Mouse (Mus musculus): ENCODE data around the gene 4930562C15Rik. TPM values are rescaled to one million over a fixed set of nuclear protein-coding genes. Genes with fewer than 3 reads are reported as not detected.

Gene 4930562C15Rik
- polyA plus RNA-seq, 1 experiment from 2014 or later = 0.13 TPM

GRCm38 (mm10) chr16:4897146-4897730 is 62.0 kb downstream of the 4930562C15Rik start:
- Histone ChIP-seq H3K4me3 (ENCODE audit: low read length) (no peak overlapping the region), H3K4me1 (ENCODE audit: control insufficient read depth, insufficient read depth, low read depth, low read length) (peaks cover 7% of the 10 kb centered on the region), H3K36me3 (ENCODE audit: control insufficient read depth, insufficient read depth, low read length) (no peaks in the 10 kb centered on the region), H3K9ac (ENCODE audit: low read depth, low read length) (no peak overlapping the region), H3K4me2 (ENCODE audit: low read length) (no peak overlapping the region), H3K27me3 (replicated peaks; ENCODE audit: control insufficient read depth, insufficient read depth, low read length) (no peaks in the 10 kb centered on the region), H3K27ac (ENCODE audit: low read depth, low read length) (no peak overlapping the region), H3K9me3 (ENCODE audit: control insufficient read depth, low read length) (no peaks in the 10 kb centered on the region)
- no peak for ATAC-seq
- WGBS = 62% methylated on average over 7 of the region's 7 CpGs

GRCm38 (mm10) chr16:4898881-4899280 is 63.7 kb downstream of the 4930562C15Rik start:
- no peaks in the 10 kb centered on the region for H3K36me3 ChIP-seq (ENCODE audit: control insufficient read depth, insufficient read depth, low read length)
- H3K27me3 ChIP-seq (replicated peaks; ENCODE audit: control insufficient read depth, insufficient read depth, low read length) = no peaks in the 10 kb centered on the region
- no peak overlapping the region for H3K4me2 ChIP-seq (ENCODE audit: low read length)
- ATAC-seq = no peak
- H3K4me1 ChIP-seq (ENCODE audit: control insufficient read depth, insufficient read depth, low read depth, low read length) = peaks cover 7% of the 10 kb centered on the region
- no peaks in the 10 kb centered on the region for H3K9me3 ChIP-seq (ENCODE audit: control insufficient read depth, low read length)
- H3K4me3 ChIP-seq (ENCODE audit: low read length) = no peak overlapping the region
- WGBS = 84% methylated on average over 6 of the region's 6 CpGs
- no peak overlapping the region for H3K27ac ChIP-seq (ENCODE audit: low read depth, low read length)
- H3K9ac ChIP-seq (ENCODE audit: low read depth, low read length) = no peak overlapping the region

GRCm38 (mm10) chr16:4899711-4900110 is 64.5 kb downstream of the 4930562C15Rik start:
- Histone ChIP-seq H3K4me3 (ENCODE audit: low read length) (no peak overlapping the region), H3K27me3 (replicated peaks; ENCODE audit: control insufficient read depth, insufficient read depth, low read length) (no peaks in the 10 kb centered on the region), H3K4me1 (ENCODE audit: control insufficient read depth, insufficient read depth, low read depth, low read length) (peaks cover 7% of the 10 kb centered on the region), H3K9ac (ENCODE audit: low read depth, low read length) (no peak overlapping the region), H3K4me2 (ENCODE audit: low read length) (no peak overlapping the region), H3K36me3 (ENCODE audit: control insufficient read depth, insufficient read depth, low read length) (no peaks in the 10 kb centered on the region), H3K27ac (ENCODE audit: low read depth, low read length) (no peak overlapping the region), H3K9me3 (ENCODE audit: control insufficient read depth, low read length) (no peaks in the 10 kb centered on the region)
- 81% methylated on average over 2 of the region's 2 CpGs for WGBS
- ATAC-seq = no peak

- no peak for ATAC-seq
- no peak overlapping the region for H3K9ac ChIP-seq (ENCODE audit: low read depth, low read length)
- H3K9me3 ChIP-seq (ENCODE audit: control insufficient read depth, low read length) = no peaks in the 10 kb centered on the region
- no peak overlapping the region for H3K27ac ChIP-seq (ENCODE audit: low read depth, low read length)
- H3K4me2 ChIP-seq (ENCODE audit: low read length) = no peak overlapping the region
- H3K36me3 ChIP-seq (ENCODE audit: control insufficient read depth, insufficient read depth, low read length) = no peaks in the 10 kb centered on the region
- H3K4me3 ChIP-seq (ENCODE audit: low read length) = no peak overlapping the region
- 54% methylated on average over 7 of the region's 7 CpGs for WGBS
- H3K4me1 ChIP-seq (ENCODE audit: control insufficient read depth, insufficient read depth, low read depth, low read length) = peaks cover 7% of the 10 kb centered on the region
- no peaks in the 10 kb centered on the region for H3K27me3 ChIP-seq (replicated peaks; ENCODE audit: control insufficient read depth, insufficient read depth, low read length)
Observed at GRCm38 (mm10) chr16:4901167-4901566, 66.0 kb downstream of the 4930562C15Rik start.

- Histone ChIP-seq H3K9me3 (ENCODE audit: control insufficient read depth, low read length) (no peaks in the 10 kb centered on the region), H3K4me3 (ENCODE audit: low read length) (no peak overlapping the region), H3K4me2 (ENCODE audit: low read length) (no peak overlapping the region), H3K27me3 (replicated peaks; ENCODE audit: control insufficient read depth, insufficient read depth, low read length) (no peaks in the 10 kb centered on the region), H3K36me3 (ENCODE audit: control insufficient read depth, insufficient read depth, low read length) (no peaks in the 10 kb centered on the region), H3K9ac (ENCODE audit: low read depth, low read length) (no peak overlapping the region), H3K27ac (ENCODE audit: low read depth, low read length) (no peak overlapping the region), H3K4me1 (ENCODE audit: control insufficient read depth, insufficient read depth, low read depth, low read length) (peaks cover 4% of the 10 kb centered on the region)
- WGBS = 72% methylated on average over 2 of the region's 2 CpGs
- ATAC-seq = no peak
Observed at GRCm38 (mm10) chr16:4902390-4902789, 67.2 kb downstream of the 4930562C15Rik start.

- Histone ChIP-seq H3K9me3 (ENCODE audit: control insufficient read depth, low read length) (no peaks in the 10 kb centered on the region), H3K4me2 (ENCODE audit: low read length) (no peak overlapping the region), H3K27me3 (replicated peaks; ENCODE audit: control insufficient read depth, insufficient read depth, low read length) (no peaks in the 10 kb centered on the region), H3K36me3 (ENCODE audit: control insufficient read depth, insufficient read depth, low read length) (no peaks in the 10 kb centered on the region), H3K4me3 (ENCODE audit: low read length) (no peak overlapping the region), H3K9ac (ENCODE audit: low read depth, low read length) (no peak overlapping the region), H3K27ac (ENCODE audit: low read depth, low read length) (no peak overlapping the region), H3K4me1 (ENCODE audit: control insufficient read depth, insufficient read depth, low read depth, low read length) (peaks cover 4% of the 10 kb centered on the region; the same call in 1 of the 2 replicates)
- WGBS = 88% methylated on average over 6 of the region's 6 CpGs
- no peak for ATAC-seq
Observed at GRCm38 (mm10) chr16:4903491-4904102, 68.4 kb downstream of the 4930562C15Rik start.

GRCm38 (mm10) chr16:4904878-4905277 is 69.7 kb downstream of the 4930562C15Rik start:
- no peak overlapping the region for H3K4me3 ChIP-seq (ENCODE audit: low read length)
- H3K4me2 ChIP-seq (ENCODE audit: low read length) = no peak overlapping the region
- no peak overlapping the region for H3K9ac ChIP-seq (ENCODE audit: low read depth, low read length)
- H3K27me3 ChIP-seq (replicated peaks; ENCODE audit: control insufficient read depth, insufficient read depth, low read length) = no peaks in the 10 kb centered on the region
- H3K27ac ChIP-seq (ENCODE audit: low read depth, low read length) = no peak overlapping the region
- H3K9me3 ChIP-seq (ENCODE audit: control insufficient read depth, low read length) = no peaks in the 10 kb centered on the region
- 90% methylated on average over 3 of the region's 3 CpGs for WGBS
- ATAC-seq = no peak
- H3K4me1 ChIP-seq (ENCODE audit: control insufficient read depth, insufficient read depth, low read depth, low read length) = peaks cover 4% of the 10 kb centered on the region; the same call in 1 of the 2 replicates
- H3K36me3 ChIP-seq (ENCODE audit: control insufficient read depth, insufficient read depth, low read length) = peaks cover 4% of the 10 kb centered on the region; the same call in 1 of the 2 replicates

GRCm38 (mm10) chr16:4905591-4905990 is 70.4 kb downstream of the 4930562C15Rik start:
- WGBS = 64% methylated on average over 1 of the region's 1 CpGs
- no peak for ATAC-seq
- no peaks in the 10 kb centered on the region for H3K9me3 ChIP-seq (ENCODE audit: control insufficient read depth, low read length)
- no peaks in the 10 kb centered on the region for H3K27me3 ChIP-seq (replicated peaks; ENCODE audit: control insufficient read depth, insufficient read depth, low read length)
- H3K4me1 ChIP-seq (ENCODE audit: control insufficient read depth, insufficient read depth, low read depth, low read length) = peaks cover 4% of the 10 kb centered on the region; the same call in 1 of the 2 replicates
- H3K36me3 ChIP-seq (ENCODE audit: control insufficient read depth, insufficient read depth, low read length) = peaks cover 4% of the 10 kb centered on the region; the same call in 1 of the 2 replicates
- H3K4me3 ChIP-seq (ENCODE audit: low read length) = no peak overlapping the region
- no peak overlapping the region for H3K9ac ChIP-seq (ENCODE audit: low read depth, low read length)
- H3K27ac ChIP-seq (ENCODE audit: low read depth, low read length) = no peak overlapping the region
- no peak overlapping the region for H3K4me2 ChIP-seq (ENCODE audit: low read length)

GRCm38 (mm10) chr16:4906559-4906958 is 71.3 kb downstream of the 4930562C15Rik start:
- H3K36me3 ChIP-seq (ENCODE audit: control insufficient read depth, insufficient read depth, low read length) = peaks cover 7% of the 10 kb centered on the region
- H3K4me1 ChIP-seq (ENCODE audit: control insufficient read depth, insufficient read depth, low read depth, low read length) = no peaks in the 10 kb centered on the region
- no peaks in the 10 kb centered on the region for H3K27me3 ChIP-seq (replicated peaks; ENCODE audit: control insufficient read depth, insufficient read depth, low read length)
- no peak overlapping the region for H3K4me3 ChIP-seq (ENCODE audit: low read length)
- H3K4me2 ChIP-seq (ENCODE audit: low read length) = no peak overlapping the region
- no peak for ATAC-seq
- H3K9me3 ChIP-seq (ENCODE audit: control insufficient read depth, low read length) = no peaks in the 10 kb centered on the region
- H3K9ac ChIP-seq (ENCODE audit: low read depth, low read length) = no peak overlapping the region
- H3K27ac ChIP-seq (ENCODE audit: low read depth, low read length) = no peak overlapping the region
